Mouse (Mus musculus) megakaryocyte-erythroid progenitor cell, adult 5-6 weeks (primary cell): Measurements from ENCODE around the gene Fstl4. TPM values are rescaled to one million over a fixed set of nuclear protein-coding genes. Genes with fewer than 3 reads are reported as not detected.
"Not testable (repeated sequence)": the region's sequence is repeated elsewhere in the genome, so short reads cannot be mapped to it uniquely, and the experiment has no call there.

Source experiments
- ATAC-seq: replicated peaks from 2 replicates; pipeline ENCODE4 v1.8.0; 2016; ENCODE audit warnings: mild to moderate bottlenecking, inconsistent platforms; ENCODE audit not compliant: severe bottlenecking, poor library complexity, low FRiP score, low TSS enrichment
- total RNA-seq, 2 experiments: library from RNA; stranded (forward) in 1 of 2; stranded (reverse) in 1 of 2; fragments of 200-1000, 215-1000 nt in 1 of 2; fragments of >200 nt in 1 of 2; fragmentation: Nextera tagmentation in 1 of 2; gene quantifications; 2 replicates each; pipeline ENCODE4 v1.2.3; 2014 to 2017

Gene Fstl4
- total RNA-seq, 2 experiments from 2014 or later, result not detected

- no peak for ATAC-seq
Measured at GRCm38 (mm10) chr11:53067699-53068478, 303.5 kb downstream of the Fstl4 start.

DNA sequence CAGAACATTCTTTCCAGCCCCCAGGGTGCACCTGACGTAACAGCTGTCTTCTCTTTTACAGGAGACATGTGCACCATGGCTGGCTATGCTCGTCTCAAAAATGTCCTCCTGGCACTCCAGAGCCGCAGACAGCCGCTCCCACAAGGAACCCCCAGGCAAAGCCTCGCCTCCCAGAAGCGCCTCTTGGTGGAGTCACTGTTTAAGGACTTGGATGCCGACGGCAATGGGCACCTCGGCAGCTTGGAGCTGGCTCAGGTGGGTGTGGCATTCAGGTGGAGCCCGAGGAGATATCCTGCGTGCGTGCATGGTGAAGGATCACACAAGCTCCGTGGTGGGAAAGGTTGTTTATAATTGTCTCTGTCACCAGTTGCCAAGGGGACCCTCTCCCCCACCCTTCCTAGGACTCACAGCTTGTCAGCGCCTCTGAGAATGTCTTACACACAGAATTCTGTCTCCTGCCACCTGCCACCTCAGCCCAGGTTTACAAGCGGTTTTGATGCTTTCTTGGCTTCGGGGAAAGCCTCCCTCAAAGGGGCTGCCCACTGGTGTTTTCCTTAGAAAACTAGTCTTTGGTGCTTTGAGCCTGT, 304.1 kb downstream of the Fstl4 start:
- ATAC-seq, result no peak

GRCm38 (mm10) chr11:53069751-53070150, 305.3 kb downstream of the Fstl4 start:
- ATAC-seq, result no peak

- ATAC-seq, result no peak
Measured at GRCm38 (mm10) chr11:53071602-53072001, 307.2 kb downstream of the Fstl4 start.

DNA sequence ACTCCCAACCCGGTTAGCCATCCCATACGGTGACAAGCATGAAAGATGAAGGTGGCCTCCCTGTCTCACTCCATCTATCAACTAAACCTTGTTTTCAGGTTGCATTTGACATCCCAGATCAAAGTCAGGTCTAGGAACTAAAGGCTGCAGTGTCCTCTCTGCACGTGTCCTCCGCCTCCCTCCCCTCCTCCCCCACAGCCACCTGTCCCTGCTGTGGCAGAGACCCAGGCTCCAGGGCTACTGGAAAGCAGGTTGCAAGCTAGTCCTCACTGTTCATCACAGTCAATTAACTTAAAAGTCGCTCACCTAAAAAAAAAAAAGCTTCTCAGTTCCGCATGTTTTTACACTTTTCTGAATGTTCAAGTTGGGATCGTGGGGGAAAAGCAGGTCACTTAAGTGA, 313.2 kb downstream of the Fstl4 start:
- no peak for ATAC-seq

DNA sequence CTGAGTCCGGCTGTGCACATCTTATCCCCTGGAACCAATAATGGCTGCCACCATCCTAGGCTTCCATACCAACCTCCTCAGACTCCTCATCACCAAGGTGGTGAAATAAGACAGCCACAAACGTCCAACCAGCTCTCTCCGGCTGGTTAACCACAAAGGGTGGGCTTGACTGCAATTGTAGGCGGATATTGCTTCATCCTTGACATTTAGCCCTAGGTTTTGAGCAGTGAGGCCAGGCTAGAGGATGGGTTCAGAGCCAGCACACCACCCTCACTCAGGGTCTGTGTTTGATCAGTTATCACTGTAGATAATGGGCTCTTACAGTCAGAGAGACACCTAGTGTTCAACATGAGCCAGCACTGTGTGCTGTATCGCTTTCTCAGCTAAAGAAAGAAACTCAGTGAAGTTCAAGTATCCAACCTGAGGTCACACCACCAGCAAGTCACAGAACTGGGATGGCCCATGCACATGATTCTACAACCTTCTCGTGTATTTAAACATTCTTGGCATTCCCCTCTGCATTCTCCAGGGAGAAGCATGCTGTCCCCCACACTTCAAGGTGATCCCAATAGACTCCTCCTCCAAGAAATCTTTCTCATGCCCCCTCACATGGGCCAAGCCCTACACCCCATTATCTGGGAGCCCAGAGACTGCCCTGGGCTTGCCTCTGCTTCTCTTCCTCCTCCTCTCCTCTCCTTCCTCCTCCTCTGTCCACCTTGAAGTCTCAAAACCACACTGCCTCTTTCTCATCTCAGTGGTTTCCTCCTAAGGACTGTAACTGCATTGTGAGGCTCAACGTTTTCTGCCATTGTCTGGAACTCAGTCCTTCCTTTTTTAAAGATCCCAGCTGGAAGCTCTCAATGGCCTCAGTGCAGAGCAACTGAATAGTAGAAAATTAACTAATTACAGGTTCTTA, 314.2 kb downstream of the Fstl4 start:
- ATAC-seq, result no peak

DNA sequence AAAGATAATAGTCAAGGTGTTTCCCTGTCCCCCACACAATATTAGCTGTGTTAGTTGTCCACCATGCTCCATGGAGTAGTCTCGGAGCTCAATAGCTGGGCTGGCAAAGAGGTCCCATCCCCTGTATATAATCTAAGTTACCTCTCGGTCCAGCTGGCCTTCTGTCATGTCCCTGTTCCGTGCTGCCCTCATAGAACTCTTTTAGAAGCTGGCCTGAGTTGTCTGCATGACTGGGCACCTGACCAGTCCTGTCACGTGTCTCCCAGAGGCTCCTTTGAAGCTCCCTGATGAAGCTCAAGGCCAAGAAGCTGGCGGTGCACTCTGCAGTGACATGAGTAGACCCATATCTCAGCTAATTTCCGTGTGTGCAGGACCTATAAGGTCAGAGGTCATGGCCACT, 316.9 kb downstream of the Fstl4 start:
- ATAC-seq, result no peak

GRCm38 (mm10) chr11:53085367-53085766, 320.9 kb downstream of the Fstl4 start:
- 0 out of 2 replicates have a peak, but pooled peaks have one; percentile 34 for ATAC-seq

GRCm38 (mm10) chr11:53085858-53086565, 321.6 kb downstream of the Fstl4 start:
- ATAC-seq, result no peak

DNA sequence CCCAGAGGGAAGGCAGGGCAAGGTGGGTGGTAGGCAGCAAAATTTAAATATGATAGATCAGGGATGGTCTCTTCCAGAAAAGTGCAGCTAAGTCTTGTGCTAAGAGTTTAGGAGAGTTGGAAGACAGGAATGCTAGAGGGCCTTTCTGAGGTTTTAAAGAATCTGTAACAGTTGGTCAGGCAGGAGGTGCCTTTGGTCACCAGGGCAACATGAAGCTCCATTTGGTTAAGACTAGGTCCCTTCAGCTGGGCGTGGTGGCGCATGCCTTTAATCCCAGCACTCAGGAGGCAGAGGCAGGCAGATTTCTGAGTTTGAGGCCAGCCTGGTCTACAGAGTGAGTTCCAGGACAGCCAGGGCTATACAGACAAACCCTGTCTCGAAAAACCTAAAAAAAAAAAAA, 323.5 kb downstream of the Fstl4 start:
- ATAC-seq, result not testable (repeated sequence)

DNA sequence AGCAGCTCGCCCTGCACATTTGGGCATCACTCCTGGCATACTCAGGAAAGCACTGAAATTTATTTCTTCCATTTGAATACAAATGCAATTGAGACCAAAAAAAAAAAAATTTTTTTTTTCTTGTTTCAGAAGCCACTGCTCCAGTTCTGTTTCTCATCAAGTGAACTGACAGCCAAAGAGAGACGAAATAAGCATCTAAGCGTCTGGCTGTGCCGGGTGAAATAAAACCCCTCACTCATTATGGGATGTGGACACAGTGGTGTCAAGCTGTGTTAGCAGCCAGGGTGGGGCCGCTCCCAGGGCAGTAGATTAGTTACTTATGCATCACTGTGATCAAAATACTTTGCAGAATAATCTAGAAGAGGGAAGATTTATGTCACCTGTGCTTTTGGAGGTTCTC, 327.2 kb downstream of the Fstl4 start:
- no peak for ATAC-seq

DNA sequence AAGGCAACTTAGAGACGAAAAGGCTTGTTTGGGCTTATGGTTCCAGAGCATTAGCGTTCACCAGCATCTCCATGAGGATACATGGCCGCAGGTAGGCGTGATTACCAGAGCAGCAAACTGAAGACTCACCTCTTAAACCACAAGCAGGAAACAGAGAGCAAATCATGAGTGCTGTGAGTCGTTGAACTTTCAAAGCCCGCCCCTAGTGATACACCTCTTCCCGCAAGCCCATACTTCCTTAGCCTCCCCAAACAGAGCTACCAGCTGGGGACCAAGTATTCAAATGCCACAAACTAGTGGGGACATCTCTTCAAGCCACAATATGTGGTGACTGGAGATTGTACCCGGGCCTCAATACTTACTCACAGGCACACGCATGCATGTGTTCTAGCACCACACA, 332.4 kb downstream of the Fstl4 start:
- ATAC-seq, result no peak

GRCm38 (mm10) chr11:53097331-53097730, 332.9 kb downstream of the Fstl4 start:
- no peak for ATAC-seq

DNA sequence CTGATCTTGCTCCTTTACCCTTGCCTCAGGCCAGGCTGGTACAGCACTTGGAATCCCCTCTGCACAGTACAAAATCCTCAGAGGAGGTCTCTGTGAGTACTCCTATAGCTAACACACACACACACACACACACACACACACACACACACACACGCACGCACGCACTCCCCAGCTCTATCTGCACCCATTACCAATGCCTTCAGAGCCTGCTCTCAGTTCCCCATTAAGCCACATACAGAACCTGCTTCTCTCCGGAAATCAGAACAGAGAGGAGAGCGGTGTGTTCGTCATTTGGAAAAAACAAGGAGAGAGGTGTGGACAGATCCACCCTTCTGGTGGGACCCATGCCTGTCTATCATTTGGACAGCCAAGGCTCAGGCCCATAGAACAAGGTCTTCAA, 333.4 kb downstream of the Fstl4 start:
- no peak for ATAC-seq

DNA sequence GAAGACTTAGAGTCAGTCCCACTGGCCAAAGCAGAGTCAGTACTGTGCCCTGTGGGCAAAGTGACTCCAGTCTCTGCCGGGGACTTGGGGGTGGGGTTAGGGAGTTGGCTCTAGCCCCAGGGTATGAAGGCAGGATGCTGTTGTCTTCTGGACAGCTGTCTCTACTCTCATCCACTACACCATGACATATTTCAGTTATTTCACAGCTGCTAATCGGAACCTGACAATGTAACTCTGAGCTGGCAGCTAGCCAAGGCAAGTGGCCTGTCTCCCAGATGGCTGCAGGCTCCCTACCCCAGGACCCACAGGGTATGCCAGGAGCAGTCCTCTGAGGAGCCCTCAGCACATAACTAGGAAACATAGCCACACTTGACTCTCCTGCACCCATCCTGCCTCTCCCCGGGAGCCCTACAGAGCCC, 334.4 kb downstream of the Fstl4 start:
- no peak for ATAC-seq

DNA sequence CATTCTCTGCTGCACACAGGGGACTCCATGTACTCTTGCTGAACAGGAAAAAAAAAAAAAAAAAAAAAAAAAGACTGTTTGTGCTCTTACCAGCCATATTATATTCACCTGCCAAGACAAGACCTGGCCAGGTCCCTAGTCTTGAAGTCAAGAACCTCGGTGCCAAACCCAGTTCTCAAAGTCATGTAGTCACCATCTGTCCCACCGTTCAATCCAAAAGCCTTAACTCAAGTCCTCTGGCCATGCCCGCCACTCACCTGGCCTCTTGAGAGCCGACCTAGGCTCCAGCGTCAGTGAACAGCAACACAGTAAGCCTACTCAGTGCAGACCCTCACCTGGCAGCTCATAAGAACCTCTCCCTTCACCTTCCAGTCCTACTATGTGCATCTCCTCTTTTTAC, 334.9 kb downstream of the Fstl4 start:
- no peak for ATAC-seq

GRCm38 (mm10) chr11:53101732-53102131, 337.3 kb downstream of the Fstl4 start:
- ATAC-seq, result no peak

DNA sequence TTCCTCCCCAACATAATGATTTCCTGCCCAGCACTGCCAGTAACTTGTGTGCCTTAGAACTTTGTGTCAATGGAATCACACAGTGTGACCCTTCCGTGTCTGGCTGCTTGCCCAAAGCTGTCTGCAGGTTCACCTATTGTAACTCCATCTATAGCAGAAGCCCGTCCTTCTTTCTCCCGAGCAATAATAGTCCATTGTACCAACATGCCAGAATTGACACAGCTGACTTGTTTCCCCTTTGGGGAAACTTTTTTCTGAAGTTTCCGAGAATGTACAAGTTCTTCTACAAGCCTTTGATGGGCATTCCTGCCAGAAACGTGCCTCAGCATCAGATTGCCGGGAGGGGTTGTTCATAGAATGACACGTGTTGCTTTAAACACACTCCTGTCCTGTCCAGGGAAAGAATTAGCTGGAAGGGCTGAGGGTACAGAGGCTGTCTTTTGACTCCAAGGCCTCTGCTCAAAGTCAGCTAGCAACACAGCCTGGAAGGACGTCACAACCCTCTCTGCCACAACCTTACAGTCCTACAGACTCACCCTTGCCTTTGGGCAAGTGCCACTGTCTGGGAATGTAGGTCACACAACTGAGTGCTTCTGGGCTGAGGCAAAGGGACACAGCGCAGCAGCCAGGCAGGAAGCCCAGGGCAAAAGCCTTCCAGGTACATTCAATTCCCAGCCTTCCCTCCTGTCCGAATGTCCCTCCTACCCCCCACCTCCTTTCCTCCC, 339.3 kb downstream of the Fstl4 start:
- no peak for ATAC-seq

GRCm38 (mm10) chr11:53107706-53108105, 343.3 kb downstream of the Fstl4 start:
- no peak for ATAC-seq
